Mouse (Mus musculus) cerebellum, postnatal 36 days (tissue): ENCODE data around the gene Nrarp.

Experiments used
- DNase-seq, 2 experiments: peaks; one replicate each; pipeline ENCODE4 v3.0.0; 2021 to 2022; ENCODE audit warnings: mixed read lengths in 2 of 2

Nrarp gene

GRCm38 (mm10) chr2:25174866-25175689, 5.5 kb upstream of the Nrarp start:
- DNase-seq, result no peak

GRCm38 (mm10) chr2:25175690-25176078, 4.9 kb upstream of the Nrarp start:
- DNase-seq, result no peak

DNA sequence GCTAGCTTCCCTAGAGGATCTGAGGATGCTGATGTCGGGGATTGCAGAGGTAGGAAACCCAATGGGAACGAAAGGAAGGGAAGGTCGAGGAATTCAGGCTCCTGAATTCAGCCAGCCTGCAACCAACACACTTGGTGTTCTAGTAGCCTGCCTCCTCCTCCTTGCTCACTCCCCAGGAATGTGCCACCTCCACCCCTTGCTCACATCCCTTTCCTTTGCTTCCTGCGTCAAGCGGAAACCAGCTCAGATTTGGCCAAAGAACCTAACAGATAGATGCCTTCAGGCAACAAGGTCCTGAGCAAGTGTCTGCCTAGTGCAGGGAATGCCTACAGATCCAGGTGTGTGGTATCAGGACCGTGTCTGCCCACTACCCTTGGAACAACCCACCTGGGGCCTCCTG, 4.0 kb upstream of the Nrarp start:
- no peak for DNase-seq

DNA sequence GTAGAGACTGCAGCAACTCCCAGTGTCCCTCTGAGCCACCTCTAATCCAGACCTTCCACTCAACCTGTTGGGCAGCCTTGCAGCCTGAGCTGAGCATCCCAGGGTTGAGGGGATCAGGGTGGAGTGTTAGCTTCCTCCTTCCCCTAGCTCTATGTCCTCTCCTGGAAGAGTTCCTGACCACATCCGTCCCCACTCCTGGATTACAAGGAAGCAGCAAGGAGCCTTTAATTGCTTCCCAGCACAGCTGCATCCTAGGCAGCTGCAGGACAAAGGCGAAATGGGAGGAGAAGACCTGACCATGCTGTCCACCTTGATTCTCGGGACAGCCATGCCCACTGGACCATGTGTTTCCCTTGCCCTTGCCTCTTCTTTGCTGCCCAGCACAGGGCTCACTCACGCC, 3.5 kb upstream of the Nrarp start:
- DNase-seq, result no peak

GRCm38 (mm10) chr2:25177685-25178084, 2.9 kb upstream of the Nrarp start:
- no peak for DNase-seq

GRCm38 (mm10) chr2:25178285-25178972, 2.1 kb upstream of the Nrarp start:
- DNase-seq, result no peak

DNA sequence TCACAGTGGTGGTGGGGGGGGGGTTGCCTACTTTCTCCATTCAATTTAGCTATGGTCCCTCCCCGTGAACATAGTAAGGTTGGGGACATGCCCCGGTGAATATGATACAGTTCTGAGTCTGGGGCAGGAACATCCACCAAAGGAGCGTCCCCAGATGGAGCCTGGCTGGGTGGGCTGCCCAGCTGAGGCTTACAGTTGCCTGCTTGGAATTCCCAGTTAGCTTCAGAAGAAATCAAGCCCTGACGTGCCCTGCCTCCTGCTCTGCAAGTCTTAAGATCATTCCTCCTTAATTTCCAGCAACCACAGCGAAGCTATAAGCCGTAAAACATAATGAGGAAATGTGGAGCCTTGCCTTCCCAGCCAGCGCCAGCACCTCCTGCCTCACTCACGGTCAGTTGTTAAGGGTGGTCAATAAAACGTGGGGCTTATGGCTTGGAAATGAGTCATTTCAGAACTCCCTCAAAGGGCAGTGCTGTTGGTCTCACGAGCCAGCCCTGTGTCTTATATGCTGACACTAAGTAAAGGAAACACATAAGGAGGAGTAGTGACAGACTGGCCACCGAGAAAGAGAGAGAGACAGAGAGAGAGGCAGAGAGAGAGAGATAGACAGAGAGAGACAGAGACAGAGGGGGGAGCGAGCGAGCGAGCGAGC, 866 bp upstream of the Nrarp start:
- no peak for DNase-seq

GRCm38 (mm10) chr2:25180973-25181890, 674 bp downstream of the Nrarp start:
- peak; percentile 35 to 36 for DNase-seq

- peak in 1 of 2 experiments; percentile 2 for DNase-seq
Observed at GRCm38 (mm10) chr2:25181891-25182397, 1.4 kb downstream of the Nrarp start.

DNA sequence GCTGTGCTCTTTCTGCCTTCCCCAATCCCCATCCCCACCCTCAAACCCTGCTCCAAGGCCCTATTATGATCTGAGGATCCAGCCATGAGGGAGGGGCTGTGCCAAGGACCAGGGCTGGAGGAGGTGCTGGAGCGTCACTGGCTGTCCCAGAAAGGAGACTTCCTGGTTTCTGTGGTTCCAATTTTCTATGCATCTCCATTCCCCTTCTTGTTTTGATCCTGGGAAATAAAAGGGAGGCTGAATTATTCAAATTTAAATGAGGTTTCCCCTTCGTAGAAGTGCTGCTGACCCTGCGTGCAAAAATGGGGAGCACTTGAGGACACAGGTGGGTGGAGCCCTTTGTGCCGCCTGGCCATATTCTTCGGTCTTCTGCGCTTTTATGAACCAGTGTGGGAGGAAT, 2.1 kb downstream of the Nrarp start:
- DNase-seq, result no peak

- DNase-seq, result no peak
Observed at GRCm38 (mm10) chr2:25183336-25183735, 2.8 kb downstream of the Nrarp start.

- DNase-seq, result no peak
Observed at GRCm38 (mm10) chr2:25184496-25184895, 3.9 kb downstream of the Nrarp start.

DNA sequence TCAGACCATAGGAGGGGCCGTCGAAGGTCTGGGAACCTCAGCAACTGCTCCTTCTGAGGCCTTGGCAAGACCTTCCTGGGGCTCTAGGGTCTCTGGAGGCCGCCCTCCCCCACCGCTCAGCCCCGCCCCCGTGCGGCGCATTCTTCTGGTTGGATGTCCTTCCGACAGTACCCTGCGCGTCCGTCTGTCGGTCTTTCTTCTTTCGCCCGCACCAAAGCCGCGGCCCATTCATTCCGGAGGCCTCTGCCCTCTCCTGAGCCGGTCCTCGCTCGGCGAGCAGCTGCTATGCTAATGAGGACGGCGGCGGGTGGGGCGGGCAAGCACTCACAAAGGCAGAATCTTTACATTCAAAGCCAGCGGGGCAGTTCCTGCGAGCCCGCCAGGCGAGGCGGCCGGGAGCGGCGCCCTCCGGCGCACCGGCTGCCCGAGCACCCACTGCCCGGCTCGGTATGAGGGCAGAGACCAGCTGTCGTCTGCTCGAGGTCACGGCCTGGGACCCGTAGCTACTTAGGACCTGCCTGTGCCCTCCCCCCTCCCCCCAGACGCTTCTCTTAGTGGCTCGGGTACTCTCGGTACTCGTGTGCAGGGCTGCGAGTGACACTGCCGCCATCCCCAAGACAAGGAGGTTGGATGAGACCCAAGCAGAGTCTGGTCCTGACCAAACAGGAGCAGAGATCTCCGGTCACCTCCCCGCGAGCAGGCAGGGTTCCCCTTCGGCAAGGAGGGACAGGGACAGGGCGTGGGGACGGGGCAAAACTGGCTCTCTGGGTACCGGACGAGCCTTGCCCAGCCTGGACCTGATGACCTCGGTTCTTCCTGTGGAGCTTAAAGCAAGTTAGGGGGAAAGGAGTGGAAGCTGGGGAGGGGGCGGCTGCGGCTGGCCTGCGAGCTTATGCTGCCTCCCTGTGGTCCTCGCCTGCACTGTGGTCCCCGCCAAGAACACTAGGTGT, 5.3 kb downstream of the Nrarp start:
- DNase-seq, result peak in 1 of 2 experiments; percentile 29

DNA sequence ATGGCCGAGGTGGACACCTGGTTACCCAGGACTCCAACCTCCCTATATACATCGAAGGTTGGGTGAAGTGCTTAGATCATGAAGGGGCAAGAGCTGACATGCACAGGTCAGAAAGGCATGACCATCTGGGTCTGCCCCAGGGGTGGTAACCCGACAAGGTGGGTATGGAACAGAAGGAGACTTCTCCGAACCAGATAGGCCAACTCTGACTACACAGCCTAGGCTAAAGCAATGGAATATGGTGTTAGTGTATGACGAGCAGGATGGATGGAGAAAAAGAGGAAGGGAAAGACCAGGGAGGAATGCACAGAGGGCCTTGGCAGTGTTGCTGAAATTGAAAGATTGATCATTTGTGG, 6.0 kb downstream of the Nrarp start:
- no peak for DNase-seq

GRCm38 (mm10) chr2:25187841-25188240, 7.3 kb downstream of the Nrarp start:
- DNase-seq, result no peak

GRCm38 (mm10) chr2:25193330-25193770, 12.8 kb downstream of the Nrarp start:
- peak; percentile 87 to 89 for DNase-seq

DNA sequence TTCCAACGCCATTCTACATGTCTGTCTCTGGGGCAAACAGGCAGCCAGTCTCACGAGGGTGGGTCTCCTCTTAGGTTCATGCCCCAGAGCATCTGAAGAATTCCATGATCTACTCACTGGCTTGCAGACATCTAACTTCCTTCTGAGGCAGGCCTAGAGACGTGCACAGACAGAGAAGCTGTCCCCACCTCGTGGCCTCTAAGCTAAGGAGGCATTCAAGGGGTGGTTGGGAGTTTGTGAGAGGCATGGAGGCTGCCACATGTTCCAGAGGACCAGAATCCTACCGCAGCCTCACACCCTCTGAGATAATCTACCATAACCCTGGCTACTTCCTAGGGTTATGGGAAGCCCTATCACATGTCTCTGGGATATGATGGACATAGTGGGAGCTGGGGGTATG, 13.4 kb downstream of the Nrarp start:
- DNase-seq, result no peak

- peak in 1 of 2 experiments; percentile 2 for DNase-seq
Observed at GRCm38 (mm10) chr2:25194486-25195171, 14.1 kb downstream of the Nrarp start.

- DNase-seq, result peak in 1 of 2 experiments; percentile 9
Observed at GRCm38 (mm10) chr2:25195211-25196156, 14.9 kb downstream of the Nrarp start.
